Mouse (Mus musculus) lung, adult 2 months (tissue): ENCODE data around the gene Epha7.

Experiments used
- CTCF ChIP-seq: fragments of 200-500 bp; IDR thresholded peaks from 2 replicates; pipeline ENCODE4 v1.5.1; 2011; ENCODE audit warnings: mild to moderate bottlenecking, low read length, control low read depth; ENCODE audit not compliant: insufficient read depth
- POLR2A ChIP-seq: fragments of 200-500 bp; IDR thresholded peaks from 2 replicates; pipeline ENCODE4 v1.6.1; 2011; ENCODE audit warnings: low read depth, mild to moderate bottlenecking, control low read depth, low read length, borderline replicate concordance; ENCODE audit errors: extremely low read depth

DNA sequence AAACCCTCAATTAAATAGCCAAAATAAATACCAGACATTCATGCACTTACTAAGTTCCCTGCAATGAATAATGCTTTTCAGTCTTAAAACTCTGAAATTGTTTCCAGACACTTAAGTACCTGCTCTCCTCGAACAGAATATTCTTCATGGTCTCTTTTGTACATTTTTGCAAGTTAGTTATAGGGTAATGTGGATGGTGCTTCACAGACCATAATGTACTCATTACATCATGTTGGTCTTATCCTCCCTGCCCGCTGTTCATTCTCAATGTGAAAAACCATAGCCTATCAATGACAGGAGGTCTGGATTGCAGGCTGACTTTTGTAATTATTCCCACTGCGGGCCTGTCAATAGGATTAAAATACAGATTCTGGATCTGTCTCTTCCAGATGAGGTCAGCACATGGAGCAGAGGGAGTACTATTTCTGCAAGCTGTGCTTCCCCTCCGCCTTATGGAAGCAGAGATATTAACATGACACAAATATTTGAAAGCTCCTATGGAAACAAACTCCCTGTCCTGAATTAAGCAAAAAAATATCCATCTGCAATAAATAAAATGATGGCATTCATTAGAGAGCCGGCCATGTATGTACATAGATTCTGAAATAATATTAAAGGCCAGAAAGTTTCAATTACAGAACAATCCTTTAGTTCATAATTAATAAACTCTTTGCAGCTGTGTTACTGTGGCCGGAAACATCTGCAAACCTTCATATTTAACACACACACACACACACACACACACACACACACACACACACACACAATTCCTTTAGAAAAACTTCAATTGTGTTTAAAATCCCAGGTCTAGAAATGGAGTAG, 50.1 kb downstream of the Epha7 start:
- TF ChIP-seq CTCF: no peak
- no peak for TF ChIP-seq POLR2A
